Mouse (Mus musculus) B cell, adult 67 days (primary cell): ENCODE results near the gene Acvrl1. TPM values are rescaled to one million over a fixed set of nuclear protein-coding genes. Genes with fewer than 3 reads are reported as not detected.

Experiments used
- total RNA-seq, 2 experiments: library from RNA; stranded (reverse); gene quantifications; 4 replicates each; pipeline ENCODE4 v1.2.4; 2023

Gene Acvrl1
- total RNA-seq = 1 to 10 TPM in 1 of 2 experiments, under 1 TPM in 1; 0.99 to 2.0 TPM

GRCm38 (mm10) chr15:101128181-101129089 lies at the start of gene Acvrl1:
TSS of gene Acvrl1 (plus strand) at chr15:101128522.

GRCm38 (mm10) chr15:101115511-101116110 lies 12.7 kb upstream of the Acvrl1 start, which contains the start of gene Ankrd33:
TSS of gene Ankrd33 (plus strand) at chr15:101115755.

GRCm38 (mm10) chr15:101173421-101174211 lies 45.3 kb downstream of the Acvrl1 start, which contains the start of gene Acvr1b:
TSS of gene Acvr1b (plus strand) at chr15:101174067.

Other genes starting within 250 kb of the Acvrl1 start
- gene Gm47841, start 81.1 kb upstream of the Acvrl1 start, total RNA-seq = not detected
- gene Fignl2, start 50.0 kb upstream of the Acvrl1 start, total RNA-seq = not detected
- not detected for gene Ankrd33, start 12.8 kb upstream of the Acvrl1 start, total RNA-seq
- gene Acvr1b, start 45.5 kb downstream of the Acvrl1 start, total RNA-seq = 10 to 100 TPM; 22.8 to 30.3 TPM
- gene Grasp, start 95.7 kb downstream of the Acvrl1 start, total RNA-seq = 10 to 100 TPM in 1 of 2 experiments, 1 to 10 TPM in 1; 5.9 to 13.9 TPM
- 100 to 1,000 TPM; 248 to 368 TPM for gene Nr4a1, start 125.7 kb downstream of the Acvrl1 start, total RNA-seq
- gene Atg101, start 155.8 kb downstream of the Acvrl1 start, total RNA-seq = 10 to 100 TPM; 75.5 to 76.0 TPM
- 1 to 10 TPM in 1 of 2 experiments, not detected in 1; 1.0 TPM for gene 6030408B16Rik, start 164.7 kb downstream of the Acvrl1 start, total RNA-seq
- gene Krt80, start 241.6 kb downstream of the Acvrl1 start, total RNA-seq = not detected